Mouse (Mus musculus) liver, embryonic 14.5 days (tissue): ENCODE measurements around the gene Ctsd. TPM values are rescaled to one million over a fixed set of nuclear protein-coding genes. Genes with fewer than 3 reads are reported as not detected.
"Not testable (repeated sequence)": the region's sequence is repeated elsewhere in the genome, so short reads cannot be mapped to it uniquely, and the experiment has no call there.

Source experiments
- ATAC-seq: fragments of 200-750 bp; cut with Nextera tagmentation; 2 replicates; pipeline ENCODE4 v1.8.0; 2017; ENCODE audit warnings: moderate number of reproducible peaks, mild to moderate bottlenecking, moderate library complexity; ENCODE audit not compliant: insufficient read depth
- DNase-seq, 3 experiments: peaks; one replicate each; pipeline ENCODE4 v3.0.0-alpha.2; 2012 to 2013; ENCODE audit warnings: low read depth in 3 of 3, low spot score in 3 of 3
- H3K27ac ChIP-seq: fragments of 300-500 bp; sonication (generic); 2 replicates; pipeline ENCODE4 v1.5.1; 2014; ENCODE audit warnings: moderate library complexity, mild to moderate bottlenecking, control low read depth, inconsistent platforms
- H3K27me3 ChIP-seq: fragments of 300-500 bp; sonication (generic); 2 replicates; pipeline ENCODE4 v1.6.1; 2014; ENCODE audit warnings: mild to moderate bottlenecking, low read length, moderate library complexity; ENCODE audit not compliant: control insufficient read depth, insufficient read depth
- H3K36me3 ChIP-seq: fragments of 300-500 bp; sonication (generic); replicated peaks from 2 replicates; pipeline ENCODE4 v1.6.1; 2014; ENCODE audit warnings: low read depth; ENCODE audit not compliant: control insufficient read depth, insufficient read depth
- H3K4me1 ChIP-seq, 2 experiments: fragments of 200-500 bp in 1 of 2; fragments of 300-500 bp in 1 of 2; sonication (generic) in 1 of 2; replicated peaks; 2 replicates each; pipeline ENCODE4 v1.6.1; 2012 to 2014; ENCODE audit warnings: antibody characterized with exemption in 1 of 2, inconsistent platforms in 1 of 2, low read length in 1 of 2; ENCODE audit not compliant: control insufficient read depth in 2 of 2, insufficient read depth in 2 of 2
- H3K4me2 ChIP-seq: fragments of 300-500 bp; sonication (generic); 2 replicates; pipeline ENCODE4 v1.6.1; 2014; ENCODE audit warnings: low read depth, mild to moderate bottlenecking, control low read depth, moderate library complexity
- H3K4me3 ChIP-seq, 2 experiments: fragments of 200-500 bp in 1 of 2; fragments of 300-500 bp in 1 of 2; sonication (generic) in 1 of 2; 2 replicates each; pipeline ENCODE4 v1.5.1; 2012 to 2014; ENCODE audit warnings: low read depth in 2 of 2, low read length in 2 of 2, mild to moderate bottlenecking in 2 of 2, control low read depth in 1 of 2, inconsistent platforms in 1 of 2, moderate library complexity in 1 of 2; ENCODE audit not compliant: insufficient read depth in 1 of 2
- H3K9ac ChIP-seq: fragments of 300-500 bp; sonication (generic); replicated peaks from 2 replicates; pipeline ENCODE4 v1.6.1; 2014; ENCODE audit warnings: mild to moderate bottlenecking, control low read depth, moderate library complexity
- H3K9me3 ChIP-seq: fragments of 300-500 bp; sonication (generic); 2 replicates; pipeline ENCODE4 v1.6.1; 2016; ENCODE audit warnings: low read length, mixed read lengths; ENCODE audit not compliant: control insufficient read depth
- CTCF ChIP-seq: IDR thresholded peaks from 2 replicates; pipeline ENCODE4 v1.5.1; 2016; ENCODE audit warnings: antibody characterized with exemption, low read depth, control low read depth
- EP300 ChIP-seq: IDR thresholded peaks from 2 replicates; pipeline ENCODE4 v1.6.1; 2016; ENCODE audit warnings: antibody characterized with exemption, low read depth
- WGBS: fragments of 180-500 bp; shearing (Covaris S2); extraction: QIAGEN DNeasy Blood & Tissue Kit; methylation state at CpG from one replicate; pipeline ENCODE4 v1.1.7; 2014; ENCODE audit not compliant: insufficient replicate concordance; 5-methylcytosine and 5-hydroxymethylcytosine counted together
- polyA plus RNA-seq, 2 experiments: library from polyadenylated mRNA; depleted of rRNA in 1 of 2; stranded (reverse) in 1 of 2; unstranded in 1 of 2; fragments of >200 nt; fragmentation: Nextera tagmentation in 1 of 2; extraction: Ambion mirVana in 1 of 2; gene quantifications; 2 replicates each; pipeline versions ENCODE4 v1.2.1 to v1.2.3; 2012 to 2014

The Ctsd gene
- polyA plus RNA-seq, 2 experiments = 180 to 324 TPM

DNA sequence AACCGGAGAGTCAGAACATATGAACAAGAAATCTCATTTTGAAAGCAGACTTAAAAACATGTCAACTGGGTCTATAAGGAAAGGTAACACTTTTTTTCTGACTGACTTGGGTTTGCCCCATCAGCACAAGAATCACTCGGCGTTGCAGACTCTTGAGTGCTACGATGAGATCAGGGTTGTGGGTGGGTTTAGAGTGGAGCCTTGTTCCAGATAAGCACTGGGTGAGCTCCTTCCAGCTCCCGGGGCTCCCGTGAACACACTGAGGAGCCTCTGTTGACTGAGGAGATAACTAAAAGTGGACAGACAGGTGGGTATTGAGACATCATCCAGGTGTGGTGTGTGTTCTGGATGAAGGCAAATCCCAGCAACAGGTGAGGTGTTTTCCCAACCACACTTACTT, 25.4 kb upstream of the Ctsd start:
- ATAC-seq (peak; percentile 75), DNase-seq (no peak)
- TF ChIP-seq CTCF (no peak), EP300 (no peak)
- H3K36me3 ChIP-seq = no peaks in the 10 kb centered on the region
- no peak overlapping the region for H3K27ac ChIP-seq
- no peak overlapping the region for H3K9ac ChIP-seq
- H3K4me2 ChIP-seq = no peak overlapping the region
- H3K9me3 ChIP-seq = no peaks in the 10 kb centered on the region
- WGBS = 25% methylated on average over 6 of the region's 6 CpGs
- H3K27me3 ChIP-seq = no peaks in the 10 kb centered on the region
- peaks cover 8 to 16% of the 10 kb centered on the region in 2 experiments for H3K4me1 ChIP-seq
- no peak overlapping the region for H3K4me3 ChIP-seq

DNA sequence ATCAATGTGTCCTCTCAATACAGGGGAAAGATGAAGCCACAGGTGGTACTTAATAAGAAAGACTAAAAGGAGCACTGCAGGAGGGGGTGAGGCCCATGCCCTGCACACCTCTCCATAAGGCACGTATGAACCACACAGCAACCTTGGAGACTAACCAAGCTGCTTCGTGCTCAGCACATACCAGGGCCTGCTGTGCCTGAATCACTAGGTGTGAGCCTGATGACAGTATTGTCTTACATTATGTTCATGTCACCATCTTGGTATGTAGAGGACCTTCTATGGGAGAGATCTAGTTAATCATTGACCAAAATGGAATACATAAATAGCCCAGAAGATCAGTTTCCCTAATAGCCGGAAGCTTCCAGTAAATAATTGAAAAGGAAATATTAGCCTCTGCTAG, 21.8 kb upstream of the Ctsd start:
- Histone ChIP-seq H3K9me3 (no peaks in the 10 kb centered on the region), H3K27me3 (no peaks in the 10 kb centered on the region), H3K4me1 (peaks cover 8 to 16% of the 10 kb centered on the region in 2 experiments), H3K36me3 (no peaks in the 10 kb centered on the region), H3K27ac (no peak overlapping the region), H3K4me3 (no peak overlapping the region), H3K4me2 (no peak overlapping the region), H3K9ac (no peak overlapping the region)
- no peak for ATAC-seq
- 79% methylated on average over 3 of the region's 3 CpGs for WGBS
- DNase-seq = no peak
- TF ChIP-seq CTCF (no peak), EP300 (no peak)

DNA sequence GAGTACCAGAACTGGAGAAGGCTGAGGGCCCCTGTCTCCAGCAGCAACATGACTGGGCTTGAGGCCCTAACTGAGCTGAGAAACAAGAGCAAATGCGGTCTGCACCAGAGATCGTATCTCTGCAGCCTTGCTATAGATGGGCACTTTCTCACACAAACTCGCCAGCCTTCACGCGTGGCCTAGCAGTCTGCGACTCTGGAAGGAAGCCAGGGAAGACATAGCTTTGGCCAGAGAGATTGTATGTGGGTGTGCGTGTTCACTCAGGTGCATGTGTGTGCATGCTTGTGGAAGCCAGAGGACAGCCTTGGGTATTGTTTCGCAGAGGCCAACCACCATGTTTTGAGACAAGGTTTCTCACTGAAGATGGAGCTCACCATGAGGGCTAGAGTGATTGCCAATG, 20.8 kb upstream of the Ctsd start:
- 74% methylated on average over 8 of the region's 8 CpGs for WGBS
- no peak overlapping the region for H3K9ac ChIP-seq

DNA sequence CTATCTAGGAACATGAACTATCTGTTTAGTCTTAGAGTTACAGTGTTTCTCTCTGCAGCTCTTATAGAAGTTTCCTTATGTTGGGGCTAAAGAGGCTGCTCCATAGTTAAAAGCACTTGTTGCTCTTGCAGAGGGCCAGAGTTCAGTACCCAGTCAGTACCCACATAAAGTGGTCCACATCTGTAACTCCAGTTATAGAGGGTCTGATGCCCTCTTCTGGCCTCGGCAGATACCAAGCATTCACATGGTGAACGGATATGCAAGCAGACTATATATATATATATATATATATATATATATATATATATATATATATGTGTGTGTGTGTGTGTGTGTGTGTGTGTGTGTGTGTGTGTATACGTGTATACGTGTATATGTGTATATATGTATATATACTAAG, 20.1 kb upstream of the Ctsd start:
- H3K4me2 ChIP-seq = no peak overlapping the region
- TF ChIP-seq CTCF (peak; percentile 22; the same call in 1 of the 2 replicates), EP300 (no peak)

More for the DNA sequence above, 20.8 kb upstream of the Ctsd start:
- DNase-seq (no peak), ATAC-seq (no peak)
- Histone ChIP-seq H3K4me1 (peaks cover 8 to 17% of the 10 kb centered on the region in 2 experiments), H3K27me3 (no peaks in the 10 kb centered on the region), H3K9me3 (no peaks in the 10 kb centered on the region), H3K4me2 (no peak overlapping the region), H3K27ac (no peak overlapping the region), H3K36me3 (no peaks in the 10 kb centered on the region), H3K4me3 (no peak overlapping the region)
- TF ChIP-seq EP300 (no peak), CTCF (no peak)

DNA sequence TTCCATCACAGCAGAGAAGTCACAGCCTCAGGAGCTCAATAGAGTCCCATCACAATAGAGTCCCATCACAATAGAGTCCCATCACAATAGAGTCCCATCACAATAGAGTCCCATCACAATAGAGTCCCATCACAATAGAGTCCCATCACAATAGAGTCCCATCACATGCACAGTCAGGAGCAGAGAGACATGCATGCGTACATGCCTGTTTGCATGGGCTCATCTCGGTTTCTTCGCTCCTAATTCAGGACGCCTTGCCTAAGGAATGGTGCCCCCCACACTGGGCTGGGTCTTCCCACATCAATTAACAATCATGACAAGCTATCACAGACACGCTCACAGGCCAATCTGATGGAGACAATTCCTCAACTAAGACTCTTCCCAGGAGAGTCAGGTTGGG, 17.3 kb upstream of the Ctsd start:
- not testable (repeated sequence) for H3K4me2 ChIP-seq, H3K9me3 ChIP-seq, H3K36me3 ChIP-seq, H3K27me3 ChIP-seq, ATAC-seq, DNase-seq, H3K4me1 ChIP-seq, H3K27ac ChIP-seq, H3K4me3 ChIP-seq, H3K9ac ChIP-seq
- WGBS = 84% methylated on average over 5 of the region's 5 CpGs

More for the DNA sequence above, 20.1 kb upstream of the Ctsd start:
- H3K27me3 ChIP-seq = no peaks in the 10 kb centered on the region
- no peak overlapping the region for H3K9ac ChIP-seq
- H3K4me1 ChIP-seq = peaks cover 2 to 12% of the 10 kb centered on the region in 2 experiments; a peak in 3 of 4 replicates
- DNase-seq (no peak), ATAC-seq (no peak)
- WGBS = 43% methylated on average over 4 of the region's 4 CpGs
- H3K9me3 ChIP-seq = no peaks in the 10 kb centered on the region
- H3K27ac ChIP-seq = no peak overlapping the region
- no peak overlapping the region for H3K4me3 ChIP-seq
- no peaks in the 10 kb centered on the region for H3K36me3 ChIP-seq

DNA sequence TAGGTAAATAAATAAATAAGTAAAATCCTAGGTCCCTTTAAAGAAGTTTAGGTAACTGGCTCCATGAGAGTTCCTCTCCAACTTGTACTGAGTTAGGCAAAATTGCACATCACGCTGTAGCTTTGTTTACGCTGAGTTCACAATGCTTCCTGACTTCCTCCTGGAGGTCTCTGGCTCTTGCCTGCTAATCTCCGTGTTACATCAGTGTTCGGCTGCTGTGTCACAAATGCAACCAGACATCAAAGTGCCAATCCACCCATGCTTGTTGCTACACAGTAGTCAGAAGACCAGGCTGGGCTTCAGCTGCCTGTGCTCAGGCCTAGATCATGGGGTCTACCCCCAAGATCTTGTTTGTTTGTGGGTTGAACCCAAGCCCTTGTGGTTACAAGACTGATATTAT, 15.8 kb upstream of the Ctsd start:
- no peak overlapping the region for H3K27ac ChIP-seq
- TF ChIP-seq EP300 = no peak
- no peak for TF ChIP-seq CTCF
- DNase-seq = no peak

More for the DNA sequence above, 15.8 kb upstream of the Ctsd start:
- Histone ChIP-seq H3K36me3 (no peaks in the 10 kb centered on the region), H3K27me3 (no peaks in the 10 kb centered on the region), H3K4me3 (no peak overlapping the region), H3K4me2 (no peak overlapping the region), H3K9me3 (no peaks in the 10 kb centered on the region), H3K9ac (no peak overlapping the region), H3K4me1 (peaks cover 0 to 19% of the 10 kb centered on the region in 2 experiments; a peak in 2 of 4 replicates)
- ATAC-seq = no peak
- 30% methylated on average over 4 of the region's 4 CpGs for WGBS
